Mouse (Mus musculus) regulatory T cell (primary cell): ENCODE data around the gene Map4k2.

Experiments used
- in situ Hi-C: fragments of 300-600 bp; cut with MboI, MseI; formaldehyde crosslinking; loops from one replicate; pipeline ENCODE4 v1.15.1; 2025; ENCODE audit warnings: high pct_unique_total_duplicates

Gene Map4k2

DNA sequence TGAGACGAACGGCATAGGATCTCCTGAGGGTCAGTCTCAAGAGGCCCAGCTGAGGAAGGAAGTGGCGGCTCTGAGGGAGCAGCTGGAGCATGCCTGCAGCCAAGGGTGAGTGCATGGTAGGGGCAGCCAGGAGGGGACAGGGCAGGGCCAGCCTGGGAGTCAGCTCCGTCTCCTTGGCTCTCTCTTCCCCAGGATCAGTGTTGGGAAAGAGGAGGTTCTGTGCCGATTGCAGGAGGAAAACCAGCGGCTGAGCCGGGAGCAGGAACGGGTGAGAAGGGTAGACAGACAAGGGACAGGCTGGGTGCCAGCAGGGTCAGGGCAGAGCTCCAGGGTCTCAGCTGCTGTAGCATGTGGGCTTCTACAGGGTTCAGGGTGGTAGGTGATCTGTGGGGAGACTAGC is 26.4 kb upstream of the Map4k2 start:
- in situ Hi-C loops: loop anchor here (10.0 kb wide), 1 partner anchor 140 kb away; no protein-coding TSS in a partner anchor

DNA sequence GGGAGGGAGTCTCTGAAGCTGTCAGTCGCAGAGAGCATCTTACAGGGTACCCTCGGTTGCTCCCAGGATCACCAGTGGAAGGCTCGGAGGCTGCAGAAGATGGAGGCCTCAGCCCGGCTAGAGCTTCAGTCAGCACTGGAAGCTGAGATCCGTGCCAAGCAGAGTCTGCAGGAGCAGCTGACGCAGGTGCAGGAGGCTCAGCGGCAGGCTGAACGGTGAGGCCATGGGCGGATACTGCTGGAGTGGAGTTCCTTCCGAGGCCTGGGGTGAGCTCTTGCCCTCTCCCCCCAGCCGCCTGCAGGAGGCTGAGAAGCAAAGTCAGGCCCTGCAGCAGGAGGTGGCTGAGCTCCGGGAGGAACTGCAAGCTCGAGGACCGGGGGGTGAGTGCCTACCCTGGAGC is 25.4 kb upstream of the Map4k2 start:
- in situ Hi-C loops: loop anchor here (10.0 kb wide), 1 partner anchor 141 kb away; no protein-coding TSS in a partner anchor

DNA sequence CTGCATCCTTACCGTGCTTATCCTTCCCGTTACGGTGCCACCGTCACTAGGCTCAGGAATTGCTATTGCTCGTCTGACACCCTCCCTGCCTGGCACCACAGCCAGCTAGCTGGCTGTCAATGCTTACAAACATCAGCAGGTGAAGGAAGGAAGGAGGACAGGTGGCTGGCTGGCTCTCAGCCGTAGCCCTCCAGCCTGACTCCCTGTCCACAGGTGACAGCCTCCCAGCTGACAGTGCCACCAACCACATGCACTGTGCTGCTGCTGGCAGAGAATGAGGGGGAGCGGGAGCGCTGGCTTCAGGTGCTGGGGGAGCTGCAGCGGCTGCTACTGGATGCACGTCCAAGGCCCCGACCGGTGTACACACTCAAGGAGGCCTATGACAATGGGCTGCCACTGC is 22.8 kb upstream of the Map4k2 start:
- in situ Hi-C loops: loop anchor here (10.0 kb wide), 1 partner anchor 143 kb away; no protein-coding TSS in a partner anchor

DNA sequence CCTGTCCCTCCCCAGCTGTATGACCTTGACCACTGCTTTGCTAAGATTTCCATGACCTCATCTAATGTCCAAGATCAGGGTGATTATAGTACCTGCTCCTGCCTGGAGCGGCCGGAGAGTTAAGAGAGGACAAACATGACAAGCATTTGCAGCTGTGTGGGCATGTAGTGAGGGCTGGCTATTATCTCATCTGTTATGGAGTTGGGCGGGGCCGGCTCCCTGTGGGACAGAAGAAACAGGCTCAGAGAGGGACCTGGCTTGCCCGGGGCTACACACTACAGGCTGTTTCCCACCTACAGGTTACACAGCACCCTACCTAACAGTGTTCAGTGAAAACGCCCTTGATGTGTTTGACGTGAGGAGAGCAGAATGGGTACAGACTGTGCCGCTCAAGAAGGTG is 19.6 kb upstream of the Map4k2 start:
- in situ Hi-C loops: no loop called here

DNA sequence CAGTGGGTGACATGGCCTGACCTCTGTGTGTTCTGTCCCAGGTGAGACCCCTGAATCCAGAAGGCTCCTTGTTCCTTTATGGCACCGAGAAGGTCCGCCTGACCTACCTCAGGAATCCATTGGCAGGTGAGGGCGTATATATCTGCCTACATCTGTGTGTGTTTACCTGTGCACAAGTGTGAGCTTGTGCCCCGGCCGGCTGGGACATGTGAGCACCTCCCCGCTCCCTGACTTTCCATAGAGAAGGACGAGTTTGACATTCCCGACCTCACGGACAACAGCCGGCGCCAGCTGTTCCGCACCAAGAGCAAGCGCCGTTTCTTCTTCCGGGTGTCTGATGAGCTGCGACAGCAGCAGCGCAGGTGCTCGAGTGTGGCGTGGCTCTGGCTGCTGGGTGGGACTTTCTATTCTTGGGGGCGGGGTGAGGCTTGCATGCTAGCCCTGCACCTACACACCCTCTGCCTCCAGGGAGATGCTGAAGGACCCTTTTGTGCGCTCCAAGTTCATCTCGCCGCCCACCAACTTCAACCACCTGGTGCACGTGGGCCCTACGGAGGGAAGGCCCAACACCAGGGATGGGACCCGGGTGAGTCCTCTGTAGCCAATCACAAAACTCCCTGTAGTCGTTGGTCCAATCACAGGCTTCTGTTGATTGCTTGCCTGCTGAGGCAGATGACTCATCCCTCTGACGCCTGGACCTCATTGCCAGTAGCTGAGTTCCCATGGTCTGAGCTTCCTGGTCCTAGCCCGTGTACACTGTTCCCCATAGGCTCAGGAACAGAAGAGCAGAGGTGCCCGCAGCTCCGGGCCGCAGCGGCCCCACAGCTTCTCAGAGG is 18.9 kb upstream of the Map4k2 start:
- in situ Hi-C loops: no loop called here

DNA sequence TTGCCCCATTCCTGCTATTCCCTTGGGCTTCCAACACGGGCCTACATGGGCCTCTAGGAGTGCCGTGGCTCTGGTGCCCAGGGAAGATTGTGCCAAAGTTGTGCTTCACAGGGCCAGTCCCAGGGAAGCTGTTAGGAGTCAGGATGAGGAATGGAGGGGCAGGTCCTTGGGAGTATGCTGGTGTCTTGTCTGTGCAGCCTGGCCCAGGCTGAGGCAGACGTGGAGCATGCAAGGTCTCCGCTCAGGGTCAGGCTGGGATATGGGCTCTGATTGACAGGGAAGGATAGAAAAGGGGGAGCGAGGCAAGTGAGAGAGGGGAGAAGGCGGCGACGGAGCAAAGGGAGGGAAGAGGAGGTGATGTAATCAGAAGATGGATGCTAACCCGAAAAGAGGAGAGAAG is 16.2 kb upstream of the Map4k2 start:
- in situ Hi-C loops: no loop called here

DNA sequence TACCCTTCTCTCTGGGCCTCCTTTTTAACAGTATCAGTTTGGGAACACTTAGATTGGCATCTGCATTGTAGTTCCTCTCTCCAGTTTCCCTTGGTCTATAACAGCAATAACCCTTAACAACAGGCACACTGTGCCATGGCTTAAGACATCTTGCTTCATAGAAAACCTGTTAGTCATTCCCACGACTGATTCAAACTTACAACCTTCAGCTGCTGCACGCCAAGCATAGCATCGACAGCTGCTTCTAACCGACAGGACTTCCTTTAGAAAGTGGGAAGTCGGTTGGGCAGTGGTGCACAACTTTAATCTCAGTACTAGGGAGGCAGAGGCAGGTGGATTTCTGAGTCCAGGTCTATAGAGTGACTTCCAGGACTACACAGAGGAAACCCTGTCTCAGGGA is 9.8 kb upstream of the Map4k2 start:
- in situ Hi-C loops: no loop called here

DNA sequence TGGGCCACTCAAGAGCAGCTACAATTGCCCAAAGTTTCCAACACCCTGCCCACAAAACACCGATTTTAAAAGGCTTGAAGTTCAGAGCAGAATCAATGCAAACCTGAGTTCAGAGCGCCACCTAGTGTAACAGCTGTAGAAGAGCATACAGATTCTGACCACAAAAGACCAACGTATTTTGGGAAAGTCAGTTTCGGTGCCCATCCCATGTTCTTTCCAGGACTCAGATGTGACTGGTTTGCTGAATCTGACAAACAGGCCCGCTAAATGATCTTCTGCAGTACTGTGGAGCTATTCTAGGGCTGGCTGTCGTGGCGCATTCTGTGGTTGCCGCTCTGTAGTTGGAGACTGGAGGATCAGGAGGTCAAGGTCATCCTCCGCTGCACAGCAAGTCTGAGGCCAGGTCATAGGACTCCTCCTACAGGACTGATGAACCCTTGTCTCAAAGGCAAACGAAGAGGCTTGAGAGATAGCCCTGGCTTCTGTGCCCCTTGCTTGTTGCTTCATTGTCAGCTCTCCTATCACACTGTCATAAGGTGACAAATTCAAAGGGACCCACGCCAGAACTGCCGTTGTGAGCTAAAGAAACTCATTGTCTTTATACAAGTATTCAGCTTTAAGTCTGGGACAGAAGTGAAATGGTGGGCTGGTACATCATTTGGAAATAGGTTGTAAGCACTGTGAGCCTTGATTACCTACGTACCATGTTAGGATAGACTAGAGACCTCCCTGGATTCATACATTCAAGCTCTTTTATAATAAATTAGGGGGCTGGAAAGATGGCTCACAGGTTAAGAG is 9.0 kb upstream of the Map4k2 start:
- in situ Hi-C loops: no loop called here

DNA sequence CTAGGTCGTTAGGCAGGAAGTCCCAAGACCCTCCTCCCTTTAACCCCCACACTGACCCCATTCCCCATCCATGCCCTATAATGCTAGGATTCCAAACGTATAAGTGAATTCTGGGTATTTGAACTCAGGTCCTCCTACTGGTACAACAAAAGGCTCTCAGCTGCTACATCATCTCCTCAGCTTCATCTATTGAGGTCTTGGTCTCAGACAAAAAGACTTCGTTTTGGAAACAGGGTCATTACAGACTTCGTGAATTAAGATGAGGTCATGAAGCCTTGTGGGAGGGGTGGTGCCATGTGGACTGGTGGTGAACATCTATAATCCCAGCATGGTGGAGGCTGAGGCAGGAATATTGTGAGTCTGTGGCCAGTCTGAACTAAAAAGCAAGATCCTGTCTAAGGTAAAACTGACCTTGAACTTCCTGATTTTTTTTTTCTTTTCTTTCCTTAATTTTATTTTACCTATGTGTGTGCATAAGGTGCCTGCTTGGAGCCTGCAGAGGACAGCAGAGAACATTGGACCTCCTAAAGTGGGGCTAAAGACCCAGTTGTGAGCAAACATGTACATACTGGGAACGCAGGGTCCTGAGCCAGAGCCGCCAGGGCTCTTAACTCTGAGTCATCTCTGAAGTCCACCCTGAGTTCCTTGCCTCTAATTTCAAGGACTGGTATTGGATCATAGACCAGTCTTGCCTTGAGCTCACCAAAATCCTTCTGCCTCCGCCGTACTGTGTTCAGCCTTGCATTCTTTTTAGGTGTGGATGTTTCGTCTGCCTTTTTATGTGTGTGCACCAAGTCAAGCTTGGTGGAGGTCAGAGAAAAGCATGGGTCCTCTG is 7.0 kb upstream of the Map4k2 start:
- in situ Hi-C loops: no loop called here

DNA sequence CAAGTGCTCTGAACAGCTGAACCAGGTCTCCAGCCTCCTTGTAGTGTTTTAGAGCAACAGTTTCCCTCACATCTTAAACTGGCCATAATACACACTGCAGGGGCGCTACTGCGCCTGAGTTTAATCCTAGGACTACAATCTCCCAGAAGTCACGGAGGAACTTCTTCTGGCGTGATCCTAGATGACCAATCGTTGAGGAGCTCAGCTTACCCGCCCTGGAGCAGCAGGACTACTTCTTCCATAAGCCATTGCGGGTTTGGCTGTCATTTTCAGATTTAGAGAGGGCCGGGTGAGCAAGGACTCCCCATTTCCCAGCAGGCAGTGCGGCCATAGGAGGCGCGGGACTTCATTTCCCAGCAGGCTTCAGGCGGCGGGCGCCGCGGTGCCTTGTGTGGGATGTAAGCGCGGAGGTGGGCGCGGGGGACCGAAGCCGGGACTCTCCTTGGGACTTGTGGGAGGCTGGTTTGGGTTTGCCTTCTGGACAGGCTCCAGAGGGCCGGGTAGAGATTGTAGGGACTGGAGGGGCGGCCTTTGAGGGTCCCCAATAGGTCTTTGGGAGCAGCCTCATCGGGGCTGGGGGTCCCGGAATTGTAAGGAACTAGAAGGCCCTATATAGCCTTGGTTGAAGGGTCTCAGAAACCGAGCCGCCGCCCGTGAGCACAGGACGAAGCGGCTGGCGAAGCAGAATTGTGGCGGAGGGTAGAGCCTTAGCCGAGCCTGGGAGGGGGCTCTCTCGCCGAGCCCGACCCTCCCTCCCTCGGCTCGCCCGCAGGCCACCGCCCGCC is 6.1 kb upstream of the Map4k2 start, which contains the start of gene Men1:
Gene Men1, plus strand, starts transcription at position 307 of the 785 bp plus-strand sequence.
- in situ Hi-C loops: no loop called here

DNA sequence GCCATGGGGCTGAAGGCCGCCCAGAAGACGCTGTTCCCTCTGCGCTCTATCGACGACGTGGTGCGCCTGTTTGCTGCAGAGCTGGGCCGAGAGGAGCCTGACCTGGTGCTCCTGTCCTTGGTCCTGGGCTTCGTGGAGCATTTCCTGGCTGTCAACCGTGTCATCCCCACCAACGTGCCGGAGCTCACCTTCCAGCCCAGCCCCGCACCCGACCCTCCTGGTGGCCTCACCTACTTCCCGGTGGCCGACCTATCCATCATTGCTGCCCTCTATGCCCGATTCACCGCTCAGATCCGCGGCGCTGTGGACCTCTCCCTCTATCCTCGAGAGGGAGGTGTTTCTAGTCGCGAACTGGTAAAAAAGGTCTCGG is 5.5 kb upstream of the Map4k2 start:
- in situ Hi-C loops: no loop called here

DNA sequence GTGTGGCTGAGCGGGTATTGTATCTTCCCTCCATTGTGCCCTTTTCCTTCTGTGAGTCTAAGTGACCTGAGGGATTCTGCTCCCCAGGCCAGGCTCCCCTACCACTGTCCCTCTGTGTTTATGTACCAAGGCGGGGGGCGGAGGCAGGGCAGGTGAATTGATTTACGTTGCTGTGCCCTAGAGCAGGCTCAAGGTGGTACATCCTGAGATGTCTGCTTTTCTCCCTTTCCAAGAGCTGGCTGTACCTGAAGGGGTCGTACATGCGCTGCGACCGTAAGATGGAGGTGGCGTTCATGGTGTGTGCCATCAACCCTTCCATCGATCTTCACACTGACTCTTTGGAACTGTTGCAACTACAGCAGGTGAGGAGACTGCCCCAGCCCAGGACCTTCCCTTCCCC is 4.0 kb upstream of the Map4k2 start:
- in situ Hi-C loops: no loop called here

DNA sequence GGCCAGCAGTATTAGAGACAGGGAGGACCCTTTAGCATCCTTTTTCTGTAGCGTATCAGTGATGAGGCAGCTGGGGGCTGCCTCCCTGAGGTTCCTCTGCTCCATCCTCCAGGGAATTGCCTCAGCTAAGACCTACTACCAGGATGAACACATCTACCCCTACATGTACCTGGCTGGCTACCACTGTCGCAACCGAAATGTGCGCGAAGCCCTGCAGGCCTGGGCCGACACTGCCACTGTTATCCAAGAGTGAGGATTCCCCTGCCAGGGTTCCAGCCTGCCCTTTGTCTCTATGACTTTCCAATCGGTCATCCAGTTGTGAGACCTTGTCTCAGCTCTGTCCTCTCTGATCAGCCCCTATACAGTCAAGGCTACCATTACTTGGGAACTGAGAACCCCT is 2.8 kb upstream of the Map4k2 start:
- in situ Hi-C loops: no loop called here

DNA sequence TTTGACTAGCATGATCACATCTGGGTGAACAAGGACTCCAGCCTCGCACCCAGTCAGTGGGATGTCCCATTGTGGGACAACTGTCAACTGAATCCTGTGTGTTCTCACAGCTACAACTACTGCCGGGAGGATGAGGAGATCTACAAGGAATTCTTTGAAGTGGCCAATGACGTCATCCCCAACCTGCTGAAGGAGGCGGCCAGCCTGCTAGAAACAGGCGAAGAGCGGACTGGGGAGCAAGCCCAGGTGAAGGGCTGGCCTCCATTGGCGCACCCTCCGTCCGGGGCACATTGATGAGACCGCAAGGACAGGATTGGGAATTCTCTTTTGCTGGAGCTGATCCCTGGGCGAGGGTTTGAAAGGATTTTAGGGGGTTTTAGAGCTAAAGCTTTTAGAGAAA is 2.2 kb upstream of the Map4k2 start:
- in situ Hi-C loops: no loop called here

DNA sequence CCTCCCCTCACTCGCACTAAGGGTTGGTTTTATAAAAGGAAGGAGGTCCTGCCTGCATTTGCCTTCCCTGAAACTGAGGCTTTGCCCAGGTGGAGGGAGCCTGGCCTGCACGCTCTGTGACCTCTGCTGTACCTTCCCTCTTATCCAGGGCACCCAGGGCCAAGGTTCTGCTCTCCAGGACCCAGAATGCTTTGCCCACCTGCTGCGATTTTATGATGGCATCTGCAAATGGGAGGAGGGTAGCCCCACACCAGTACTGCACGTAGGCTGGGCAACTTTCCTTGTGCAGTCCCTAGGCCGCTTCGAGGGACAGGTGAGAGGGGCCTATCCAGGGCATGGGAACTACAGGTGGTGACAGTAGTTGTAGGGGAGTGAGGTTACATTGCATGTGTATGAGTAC is 1.7 kb upstream of the Map4k2 start:
- in situ Hi-C loops: no loop called here

DNA sequence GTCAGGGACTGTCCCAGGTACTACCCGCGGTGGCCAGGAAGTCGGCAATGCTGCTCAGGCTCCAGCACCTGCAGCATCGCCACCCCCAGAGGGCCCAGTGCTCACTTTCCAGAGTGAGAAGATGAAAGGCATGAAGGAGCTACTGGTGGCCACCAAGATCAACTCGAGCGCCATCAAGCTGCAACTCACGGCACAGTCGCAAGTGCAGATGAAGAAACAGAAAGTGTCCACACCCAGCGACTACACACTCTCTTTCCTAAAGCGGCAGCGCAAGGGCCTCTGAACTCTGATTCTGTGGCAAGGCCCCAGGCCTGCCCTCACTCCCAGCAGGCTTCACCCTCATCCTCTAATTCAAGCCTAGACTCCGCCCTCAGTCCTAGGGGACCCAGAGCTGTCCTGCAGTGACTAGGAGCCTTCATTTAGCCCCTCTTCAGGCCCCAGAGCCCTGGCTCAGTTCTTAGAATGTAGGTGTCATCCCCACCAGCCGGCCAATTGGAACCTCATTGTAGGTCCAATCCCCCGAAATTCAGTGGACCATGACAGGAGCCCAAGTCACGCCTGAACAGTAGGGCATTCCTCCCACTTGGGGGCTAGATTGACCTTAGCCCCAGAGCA is 938 bp upstream of the Map4k2 start:
- in situ Hi-C loops: no loop called here

DNA sequence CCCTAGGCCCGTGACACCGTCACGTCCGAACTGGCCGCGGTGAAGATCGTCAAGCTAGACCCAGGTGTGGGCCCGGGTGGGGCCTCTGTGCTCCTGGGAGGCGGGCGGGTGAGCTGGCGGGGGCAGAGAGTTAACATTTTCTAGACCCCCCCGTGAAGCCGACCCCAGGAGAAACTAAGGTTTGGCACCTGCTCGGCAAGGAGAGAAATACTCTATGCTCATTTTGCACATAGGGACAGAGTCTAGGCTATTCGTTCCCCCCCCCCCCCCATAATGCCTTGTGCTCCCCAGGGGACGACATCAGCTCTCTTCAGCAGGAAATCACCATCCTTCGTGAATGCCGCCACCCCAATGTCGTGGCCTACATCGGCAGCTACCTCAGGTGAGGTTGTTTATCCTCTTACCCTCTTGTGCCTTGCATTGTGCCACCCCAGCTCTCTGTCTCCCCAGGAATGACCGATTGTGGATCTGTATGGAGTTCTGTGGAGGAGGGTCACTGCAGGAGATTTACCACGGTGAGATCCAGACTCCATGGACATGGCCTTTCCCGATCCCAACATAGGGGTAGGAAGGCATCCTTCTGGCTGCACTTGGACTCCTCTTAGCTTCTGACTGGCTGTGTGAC is 630 bp downstream of the Map4k2 start:
- in situ Hi-C loops: no loop called here

DNA sequence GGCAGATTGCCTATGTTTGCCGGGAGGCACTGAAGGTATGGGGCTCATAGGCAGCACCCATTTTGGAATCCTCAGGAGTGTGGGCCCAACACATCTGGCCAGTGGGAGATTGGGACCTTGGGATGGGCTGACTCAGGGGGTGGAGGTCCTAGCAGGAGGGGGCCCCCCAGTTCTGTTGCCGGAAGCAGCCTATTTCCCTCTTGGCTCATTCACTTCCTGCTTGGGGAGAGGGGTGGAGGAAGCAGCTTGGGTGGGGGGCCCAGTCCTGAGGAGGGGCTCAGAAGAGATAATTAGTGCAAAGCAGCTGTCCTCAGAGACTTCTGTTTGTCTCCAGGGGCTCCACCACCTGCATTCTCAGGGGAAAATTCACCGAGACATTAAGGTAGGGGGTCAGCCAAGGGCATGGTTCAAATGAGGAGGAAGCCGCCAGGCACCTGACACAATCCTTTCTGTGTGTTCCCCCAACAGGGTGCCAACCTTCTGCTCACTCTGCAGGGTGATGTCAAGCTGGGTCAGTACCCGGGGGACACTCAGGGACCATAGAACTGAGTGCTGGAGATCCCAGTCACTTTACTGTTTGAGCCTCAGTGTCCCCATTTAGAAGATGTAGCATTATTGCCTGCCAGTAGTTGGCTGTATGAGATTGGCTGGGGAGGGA is 1.5 kb downstream of the Map4k2 start:
- in situ Hi-C loops: no loop called here

DNA sequence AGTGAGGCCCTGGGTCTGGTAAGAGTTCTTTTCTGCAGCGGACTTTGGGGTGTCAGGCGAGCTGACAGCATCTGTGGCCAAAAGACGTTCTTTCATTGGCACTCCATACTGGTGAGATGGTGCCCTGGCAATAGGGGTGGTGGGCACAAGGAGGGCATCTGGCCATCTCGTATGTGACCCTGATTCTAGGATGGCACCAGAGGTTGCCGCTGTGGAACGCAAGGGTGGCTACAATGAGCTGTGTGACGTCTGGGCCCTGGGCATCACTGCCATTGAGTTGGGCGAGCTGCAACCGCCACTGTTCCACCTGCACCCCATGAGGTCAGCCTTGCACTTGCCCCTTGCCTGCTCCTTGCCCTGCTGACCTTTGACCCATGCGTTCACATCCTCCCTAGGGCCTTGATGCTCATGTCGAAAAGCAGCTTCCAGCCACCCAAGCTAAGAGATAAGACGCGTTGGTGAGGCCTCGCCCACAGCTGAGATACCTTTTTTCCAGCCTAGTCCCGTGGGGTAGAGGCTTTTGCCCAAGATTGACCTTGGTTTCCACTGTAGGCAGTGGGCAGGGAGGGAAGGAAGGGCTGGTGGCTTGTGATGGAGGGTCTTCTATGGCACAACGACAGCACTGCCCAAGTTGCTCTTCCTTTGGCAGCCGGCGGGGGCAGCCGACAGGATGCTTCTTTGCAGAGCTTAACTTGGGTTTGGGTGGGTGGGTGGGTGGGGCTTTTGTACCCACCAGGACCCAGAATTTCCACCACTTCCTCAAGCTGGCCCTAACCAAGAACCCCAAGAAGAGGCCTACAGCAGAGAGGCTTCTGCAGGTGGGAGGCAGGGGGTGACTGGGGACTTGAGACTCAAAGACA is 2.4 kb downstream of the Map4k2 start:
- in situ Hi-C loops: no loop called here
